Mouse (Mus musculus): ENCODE measurements around the gene Asb2. TPM values are rescaled to one million over a fixed set of nuclear protein-coding genes. Genes with fewer than 3 reads are reported as not detected.

Asb2 gene
- polyA plus RNA-seq, 1 experiment, result 35.1 TPM

- no peak for TF ChIP-seq CTCF (IDR thresholded peaks at IDR 0.05; ENCODE audit: insufficient read depth, low read length)
- no peak for TF ChIP-seq POLR2A (IDR thresholded peaks at IDR 0.05; ENCODE audit: borderline replicate concordance, extremely low read depth, low read depth, low read length)
- no peak for DNase-seq
- Histone ChIP-seq H3K4me3 (replicated peaks; ENCODE audit: extremely low read depth, low read depth, low read length) (no peak overlapping the region), H3K4me1 (ENCODE audit: control insufficient read depth, insufficient read depth, low read length) (0 out of 2 replicates have a peak, but pooled peaks cover 3% of the 10 kb centered on the region)
- WGBS, result 78% methylated on average over 6 of the region's 6 CpGs
These were observed 42.5 kb downstream of the Asb2 start for GRCm38 (mm10) chr12:103313274-103313673.

GRCm38 (mm10) chr12:103311921-103312320, 43.9 kb downstream of the Asb2 start:
- DNase-seq, result peak; percentile 67
- no peak for TF ChIP-seq CTCF (IDR thresholded peaks at IDR 0.05; ENCODE audit: insufficient read depth, low read length)
- no peak for TF ChIP-seq POLR2A (IDR thresholded peaks at IDR 0.05; ENCODE audit: borderline replicate concordance, extremely low read depth, low read depth, low read length)
- Histone ChIP-seq H3K4me1 (ENCODE audit: control insufficient read depth, insufficient read depth, low read length) (0 out of 2 replicates have a peak, but pooled peaks cover 3% of the 10 kb centered on the region), H3K4me3 (replicated peaks; ENCODE audit: extremely low read depth, low read depth, low read length) (no peak overlapping the region)
- 63% methylated on average over 8 of the region's 8 CpGs for WGBS

GRCm38 (mm10) chr12:103310744-103311267, 45.0 kb downstream of the Asb2 start, which contains the start of gene Fam181a:
TSS of gene Fam181a (plus strand) at chr12:103310975.
- 0 out of 2 replicates have a peak, but pooled peaks cover 3% of the 10 kb centered on the region for H3K4me1 ChIP-seq (ENCODE audit: control insufficient read depth, insufficient read depth, low read length)
- H3K4me3 ChIP-seq (replicated peaks; ENCODE audit: extremely low read depth, low read depth, low read length), result no peak within 1 kb of the TSS
- no peak for DNase-seq
- WGBS, result 61% methylated on average over 2 of the region's 2 CpGs
- TF ChIP-seq CTCF (IDR thresholded peaks at IDR 0.05; ENCODE audit: insufficient read depth, low read length), result no peak
- TF ChIP-seq POLR2A (IDR thresholded peaks at IDR 0.05; ENCODE audit: borderline replicate concordance, extremely low read depth, low read depth, low read length), result no peak

GRCm38 (mm10) chr12:103306720-103307119, 49.1 kb downstream of the Asb2 start:
- DNase-seq, result peak; percentile 50
- H3K4me1 ChIP-seq (ENCODE audit: control insufficient read depth, insufficient read depth, low read length), result no peaks in the 10 kb centered on the region
- no peak overlapping the region for H3K4me3 ChIP-seq (replicated peaks; ENCODE audit: extremely low read depth, low read depth, low read length)
- 30% methylated on average over 3 of the region's 3 CpGs for WGBS
- no peak for TF ChIP-seq POLR2A (IDR thresholded peaks at IDR 0.05; ENCODE audit: borderline replicate concordance, extremely low read depth, low read depth, low read length)
- TF ChIP-seq CTCF (IDR thresholded peaks at IDR 0.05; ENCODE audit: insufficient read depth, low read length), result peak; percentile 41

GRCm38 (mm10) chr12:103306224-103306623, 49.6 kb downstream of the Asb2 start:
- DNase-seq, result no peak
- H3K4me3 ChIP-seq (replicated peaks; ENCODE audit: extremely low read depth, low read depth, low read length), result no peak overlapping the region
- 26% methylated on average over 2 of the region's 2 CpGs for WGBS
- no peak for TF ChIP-seq POLR2A (IDR thresholded peaks at IDR 0.05; ENCODE audit: borderline replicate concordance, extremely low read depth, low read depth, low read length)
- TF ChIP-seq CTCF (IDR thresholded peaks at IDR 0.05; ENCODE audit: insufficient read depth, low read length), result 0 out of 2 replicates have a peak, but pooled peaks have one; percentile 17
- no peaks in the 10 kb centered on the region for H3K4me1 ChIP-seq (ENCODE audit: control insufficient read depth, insufficient read depth, low read length)

GRCm38 (mm10) chr12:103302960-103303359, 52.8 kb downstream of the Asb2 start:
- no peak for TF ChIP-seq POLR2A (IDR thresholded peaks at IDR 0.05; ENCODE audit: borderline replicate concordance, extremely low read depth, low read depth, low read length)
- TF ChIP-seq CTCF (IDR thresholded peaks at IDR 0.05; ENCODE audit: insufficient read depth, low read length), result no peak
- 81% methylated on average over 1 of the region's 1 CpGs for WGBS
- Histone ChIP-seq H3K4me1 (ENCODE audit: control insufficient read depth, insufficient read depth, low read length) (no peaks in the 10 kb centered on the region), H3K4me3 (replicated peaks; ENCODE audit: extremely low read depth, low read depth, low read length) (no peak overlapping the region)
- DNase-seq, result no peak

- 50% methylated on average over 2 of the region's 2 CpGs for WGBS
- DNase-seq, result peak; percentile 61
These were observed 54.2 kb downstream of the Asb2 start for GRCm38 (mm10) chr12:103301645-103302044.

GRCm38 (mm10) chr12:103300493-103300892, 55.3 kb downstream of the Asb2 start:
- WGBS, result 45% methylated on average over 9 of the region's 9 CpGs
- Histone ChIP-seq H3K4me3 (replicated peaks; ENCODE audit: extremely low read depth, low read depth, low read length) (no peak overlapping the region), H3K4me1 (ENCODE audit: control insufficient read depth, insufficient read depth, low read length) (no peaks in the 10 kb centered on the region)
- TF ChIP-seq CTCF (IDR thresholded peaks at IDR 0.05; ENCODE audit: insufficient read depth, low read length) (no peak), POLR2A (IDR thresholded peaks at IDR 0.05; ENCODE audit: borderline replicate concordance, extremely low read depth, low read depth, low read length) (no peak)
- no peak for DNase-seq

More at GRCm38 (mm10) chr12:103301645-103302044, 54.2 kb downstream of the Asb2 start:
- TF ChIP-seq POLR2A (IDR thresholded peaks at IDR 0.05; ENCODE audit: borderline replicate concordance, extremely low read depth, low read depth, low read length) (no peak), CTCF (IDR thresholded peaks at IDR 0.05; ENCODE audit: insufficient read depth, low read length) (peak; percentile 67)
- Histone ChIP-seq H3K4me3 (replicated peaks; ENCODE audit: extremely low read depth, low read depth, low read length) (no peak overlapping the region), H3K4me1 (ENCODE audit: control insufficient read depth, insufficient read depth, low read length) (no peaks in the 10 kb centered on the region)

GRCm38 (mm10) chr12:103296292-103296691, 59.5 kb downstream of the Asb2 start:
- no peak for TF ChIP-seq POLR2A (IDR thresholded peaks at IDR 0.05; ENCODE audit: borderline replicate concordance, extremely low read depth, low read depth, low read length)
- TF ChIP-seq CTCF (IDR thresholded peaks at IDR 0.05; ENCODE audit: insufficient read depth, low read length), result no peak
- 21% methylated on average over 4 of the region's 4 CpGs for WGBS
- DNase-seq, result no peak
- no peak overlapping the region for H3K4me3 ChIP-seq (replicated peaks; ENCODE audit: extremely low read depth, low read depth, low read length)
- H3K4me1 ChIP-seq (ENCODE audit: control insufficient read depth, insufficient read depth, low read length), result no peaks in the 10 kb centered on the region

GRCm38 (mm10) chr12:103292366-103292765, 63.4 kb downstream of the Asb2 start:
- Histone ChIP-seq H3K4me3 (replicated peaks; ENCODE audit: extremely low read depth, low read depth, low read length) (no peak overlapping the region), H3K4me1 (ENCODE audit: control insufficient read depth, insufficient read depth, low read length) (no peaks in the 10 kb centered on the region)
- no peak for DNase-seq
- TF ChIP-seq POLR2A (IDR thresholded peaks at IDR 0.05; ENCODE audit: borderline replicate concordance, extremely low read depth, low read depth, low read length) (no peak), CTCF (IDR thresholded peaks at IDR 0.05; ENCODE audit: insufficient read depth, low read length) (no peak)
- 76% methylated on average over 3 of the region's 3 CpGs for WGBS
